Mouse (Mus musculus): ENCODE measurements around the gene Dnajb2. TPM values are rescaled to one million over a fixed set of nuclear protein-coding genes. Genes with fewer than 3 reads are reported as not detected.
A peak's percentile ranks its signal among the peaks of the same experiment; 100 is the strongest.

Dnajb2 gene
- 24.2 and 25.8 TPM in 2 replicates for polyA plus RNA-seq (2015; fragmentation: Nextera tagmentation; extraction: Ambion mirVana)

GRCm38 (mm10) chr1:75236117-75237050, at the start of gene Dnajb2:
Gene Dnajb2, plus strand, starts transcription at chr1:75236406.
- Histone ChIP-seq H3K9me3 (ENCODE audit: control insufficient read depth, low read length) (no peaks in the 10 kb centered on the region), H3K4me1 (replicated peaks; ENCODE audit: control insufficient read depth, insufficient read depth) (no peaks in the 10 kb centered on the region), H3K4me2 (replicated peaks; ENCODE audit: low read depth) (peak within 1 kb of the TSS; percentile 91), H3K27me3 (ENCODE audit: control insufficient read depth, insufficient read depth, low read length) (no peaks in the 10 kb centered on the region), H3K36me3 (ENCODE audit: control insufficient read depth, insufficient read depth, low read length) (peaks cover 6% of the 10 kb centered on the region; the same call in 1 of the 2 replicates), H3K4me3 (ENCODE audit: low read depth, low read length) (peak within 1 kb of the TSS; percentile 70), H3K27ac (replicated peaks) (peak within 1 kb of the TSS; percentile 91), H3K9ac (ENCODE audit: low read length) (peak within 1 kb of the TSS; percentile 72)
- no peak for TF ChIP-seq CTCF (IDR thresholded peaks at IDR 0.05; ENCODE audit: low read depth)
- TF ChIP-seq EP300 (optimal IDR thresholded peaks at IDR 0.05), result no peak
- WGBS, result under 1% methylated on average over 56 of the region's 64 CpGs
- DNase-seq (ENCODE audit: low spot score) (peak; percentile 94), ATAC-seq (ENCODE audit: low FRiP score, low TSS enrichment) (peak; percentile 96)

GRCm38 (mm10) chr1:75187126-75187525, 49.1 kb upstream of the Dnajb2 start:
- Histone ChIP-seq H3K9ac (ENCODE audit: low read length) (no peak overlapping the region), H3K4me1 (replicated peaks; ENCODE audit: control insufficient read depth, insufficient read depth) (peaks cover 2% of the 10 kb centered on the region; the same call in 1 of the 2 replicates), H3K9me3 (ENCODE audit: control insufficient read depth, low read length) (no peaks in the 10 kb centered on the region), H3K4me2 (replicated peaks; ENCODE audit: low read depth) (no peak overlapping the region), H3K4me3 (ENCODE audit: low read depth, low read length) (no peak overlapping the region), H3K27me3 (ENCODE audit: control insufficient read depth, insufficient read depth, low read length) (no peaks in the 10 kb centered on the region), H3K27ac (replicated peaks) (no peak overlapping the region), H3K36me3 (ENCODE audit: control insufficient read depth, insufficient read depth, low read length) (peaks cover 28% of the 10 kb centered on the region)
- ATAC-seq (ENCODE audit: low FRiP score, low TSS enrichment), result no peak
- TF ChIP-seq EP300 (optimal IDR thresholded peaks at IDR 0.05), result no peak
- TF ChIP-seq CTCF (IDR thresholded peaks at IDR 0.05; ENCODE audit: low read depth), result no peak
- no peak for DNase-seq (ENCODE audit: low spot score)

- H3K4me2 ChIP-seq (replicated peaks; ENCODE audit: low read depth), result no peak overlapping the region
- DNase-seq (ENCODE audit: low spot score), result no peak
- WGBS, result 82% methylated on average over 2 of the region's 2 CpGs
- H3K4me1 ChIP-seq (replicated peaks; ENCODE audit: control insufficient read depth, insufficient read depth), result peaks cover 3% of the 10 kb centered on the region; the same call in 1 of the 2 replicates
- TF ChIP-seq EP300 (optimal IDR thresholded peaks at IDR 0.05) (no peak), CTCF (IDR thresholded peaks at IDR 0.05; ENCODE audit: low read depth) (no peak)
- no peaks in the 10 kb centered on the region for H3K9me3 ChIP-seq (ENCODE audit: control insufficient read depth, low read length)
- no peak overlapping the region for H3K27ac ChIP-seq (replicated peaks)
- H3K36me3 ChIP-seq (ENCODE audit: control insufficient read depth, insufficient read depth, low read length), result peaks cover 22% of the 10 kb centered on the region
- no peak overlapping the region for H3K9ac ChIP-seq (ENCODE audit: low read length)
- ATAC-seq (ENCODE audit: low FRiP score, low TSS enrichment), result no peak
- no peak overlapping the region for H3K4me3 ChIP-seq (ENCODE audit: low read depth, low read length)
- H3K27me3 ChIP-seq (ENCODE audit: control insufficient read depth, insufficient read depth, low read length), result no peaks in the 10 kb centered on the region
Measured at GRCm38 (mm10) chr1:75187914-75188483, 48.2 kb upstream of the Dnajb2 start.

- Histone ChIP-seq H3K27ac (replicated peaks) (no peak overlapping the region), H3K9ac (ENCODE audit: low read length) (peak overlapping the region; percentile 31; the same call in 1 of the 2 replicates), H3K27me3 (ENCODE audit: control insufficient read depth, insufficient read depth, low read length) (no peaks in the 10 kb centered on the region), H3K9me3 (ENCODE audit: control insufficient read depth, low read length) (no peaks in the 10 kb centered on the region), H3K4me2 (replicated peaks; ENCODE audit: low read depth) (peak overlapping the region; percentile 95), H3K36me3 (ENCODE audit: control insufficient read depth, insufficient read depth, low read length) (peaks cover 15% of the 10 kb centered on the region), H3K4me3 (ENCODE audit: low read depth, low read length) (no peak overlapping the region), H3K4me1 (replicated peaks; ENCODE audit: control insufficient read depth, insufficient read depth) (peaks cover 6% of the 10 kb centered on the region; the same call in 1 of the 2 replicates)
- TF ChIP-seq EP300 (optimal IDR thresholded peaks at IDR 0.05), result no peak
- no peak for ATAC-seq (ENCODE audit: low FRiP score, low TSS enrichment)
- no peak for DNase-seq (ENCODE audit: low spot score)
- 57% methylated on average over 2 of the region's 2 CpGs for WGBS
Measured at GRCm38 (mm10) chr1:75190577-75190976, 45.6 kb upstream of the Dnajb2 start.

GRCm38 (mm10) chr1:75191258-75191621, 45.0 kb upstream of the Dnajb2 start:
- 42% methylated on average over 5 of the region's 5 CpGs for WGBS
- Histone ChIP-seq H3K4me2 (replicated peaks; ENCODE audit: low read depth) (peak overlapping the region; percentile 95), H3K9ac (ENCODE audit: low read length) (peak overlapping the region; percentile 92), H3K27ac (replicated peaks) (peak overlapping the region; percentile 90), H3K4me1 (replicated peaks; ENCODE audit: control insufficient read depth, insufficient read depth) (peaks cover 6% of the 10 kb centered on the region; the same call in 1 of the 2 replicates), H3K9me3 (ENCODE audit: control insufficient read depth, low read length) (no peaks in the 10 kb centered on the region), H3K4me3 (ENCODE audit: low read depth, low read length) (peak overlapping the region; percentile 83), H3K36me3 (ENCODE audit: control insufficient read depth, insufficient read depth, low read length) (peaks cover 12% of the 10 kb centered on the region), H3K27me3 (ENCODE audit: control insufficient read depth, insufficient read depth, low read length) (no peaks in the 10 kb centered on the region)
- peak; percentile 3; the same call in 1 of the 2 replicates for ATAC-seq (ENCODE audit: low FRiP score, low TSS enrichment)
- TF ChIP-seq CTCF (IDR thresholded peaks at IDR 0.05; ENCODE audit: low read depth) (no peak), EP300 (optimal IDR thresholded peaks at IDR 0.05) (no peak)
- DNase-seq (ENCODE audit: low spot score), result no peak

All from stomach, postnatal 0 days (tissue).